Mouse (Mus musculus) midbrain, postnatal 0 days (tissue): ENCODE measurements around the gene Hapln3. TPM values are rescaled to one million over a fixed set of nuclear protein-coding genes. Genes with fewer than 3 reads are reported as not detected.
A peak's percentile ranks its signal among the peaks of the same experiment; 100 is the strongest.

ENCODE experiments used
- ATAC-seq: fragments of 200-750 bp; cut with Nextera tagmentation; 2 replicates; pipeline ENCODE4 v1.8.0; 2017; ENCODE audit warnings: moderate number of reproducible peaks, mild to moderate bottlenecking, moderate TSS enrichment, moderate library complexity; ENCODE audit not compliant: low FRiP score
- DNase-seq: peaks from one replicate; pipeline ENCODE4 v3.0.0-alpha.2; 2015; ENCODE audit warnings: low spot score
- H3K27ac ChIP-seq: fragments of 300-500 bp; sonication (generic); 2 replicates; pipeline ENCODE4 v1.5.1; 2014; ENCODE audit warnings: low read depth, mild to moderate bottlenecking, low read length, mixed read lengths
- H3K27me3 ChIP-seq: fragments of 300-500 bp; sonication (generic); 2 replicates; pipeline ENCODE4 v1.6.1; 2014; ENCODE audit warnings: low read length, control low read depth, mixed read lengths; ENCODE audit not compliant: insufficient read depth
- H3K36me3 ChIP-seq: fragments of 300-500 bp; sonication (generic); 2 replicates; pipeline ENCODE4 v1.6.1; 2014; ENCODE audit warnings: low read length, control low read depth, mixed read lengths; ENCODE audit not compliant: insufficient read depth
- H3K4me1 ChIP-seq: fragments of 300-500 bp; sonication (generic); 2 replicates; pipeline ENCODE4 v1.6.1; 2014; ENCODE audit warnings: mild to moderate bottlenecking, control low read depth, antibody characterized with exemption, low read length, mixed read lengths; ENCODE audit not compliant: insufficient read depth
- H3K4me2 ChIP-seq: fragments of 300-500 bp; sonication (generic); 2 replicates; pipeline ENCODE4 v1.6.1; 2014; ENCODE audit warnings: low read depth, mild to moderate bottlenecking, low read length, mixed read lengths; ENCODE audit not compliant: poor library complexity, severe bottlenecking
- H3K4me3 ChIP-seq: fragments of 300-500 bp; sonication (generic); 2 replicates; pipeline ENCODE4 v1.5.1; 2014; ENCODE audit warnings: low read depth, mild to moderate bottlenecking, low read length, moderate library complexity
- H3K9ac ChIP-seq: fragments of 300-500 bp; sonication (generic); replicated peaks from 2 replicates; pipeline ENCODE4 v1.6.1; 2014; ENCODE audit warnings: mild to moderate bottlenecking, low read length, moderate library complexity, mixed read lengths; ENCODE audit not compliant: poor library complexity, severe bottlenecking
- H3K9me3 ChIP-seq: fragments of 300-500 bp; sonication (generic); 2 replicates; pipeline ENCODE4 v1.6.1; 2016; ENCODE audit warnings: low read length, control low read depth
- CTCF ChIP-seq: IDR thresholded peaks from 2 replicates; pipeline ENCODE4 v1.5.1; 2016; ENCODE audit warnings: antibody characterized with exemption, mild to moderate bottlenecking
- WGBS: fragments of 180-500 bp; shearing (Covaris S2); extraction: QIAGEN DNeasy Blood & Tissue Kit; methylation state at CpG from one replicate; pipeline ENCODE4 v1.1.7; 2014; 5-methylcytosine and 5-hydroxymethylcytosine counted together
- polyA plus RNA-seq: library from polyadenylated mRNA; unstranded; fragments of >200 nt; fragmentation: Nextera tagmentation; extraction: Ambion mirVana; gene quantifications from 2 replicates; pipeline ENCODE4 v1.2.1, GENCODE M21; 2015
- total RNA-seq: library from RNA; depleted of rRNA; stranded (reverse); fragments of >200 nt; gene quantifications from 2 replicates; pipeline ENCODE4 v1.2.3, GENCODE M21; 2014; rRNA removed

Gene Hapln3
- total RNA-seq (4.9 and 7.9 TPM in 2 replicates), polyA plus RNA-seq (2.2 and 2.4 TPM in 2 replicates)

GRCm38 (mm10) chr7:79130843-79131444 is at the start of gene Hapln3:
Gene Hapln3 (minus strand): TSS chr7:79131018.
- no peak for TF ChIP-seq CTCF
- WGBS, result 6% methylated on average over 19 of the region's 19 CpGs
- Histone ChIP-seq H3K27ac (no peak within 1 kb of the TSS), H3K4me1 (peaks cover 4% of the 10 kb centered on the region; the same call in 1 of the 2 replicates), H3K4me2 (peak within 1 kb of the TSS; percentile 21), H3K36me3 (no peaks in the 10 kb centered on the region), H3K27me3 (no peaks in the 10 kb centered on the region; the same call in 1 of the 2 replicates), H3K9me3 (no peaks in the 10 kb centered on the region), H3K4me3 (peak within 1 kb of the TSS; percentile 19; the same call in 1 of the 2 replicates), H3K9ac (no peak within 1 kb of the TSS)
- DNase-seq (peak; percentile 24), ATAC-seq (0 out of 2 replicates have a peak, but pooled peaks have one; percentile 18)

GRCm38 (mm10) chr7:79173800-79174199 is 43.0 kb upstream of the Hapln3 start:
- WGBS, result 77% methylated on average over 3 of the region's 3 CpGs
- Histone ChIP-seq H3K9me3 (no peaks in the 10 kb centered on the region), H3K4me1 (no peaks in the 10 kb centered on the region), H3K27ac (no peak overlapping the region), H3K9ac (no peak overlapping the region), H3K36me3 (no peaks in the 10 kb centered on the region), H3K4me3 (no peak overlapping the region), H3K27me3 (no peaks in the 10 kb centered on the region), H3K4me2 (no peak overlapping the region)
- no peak for ATAC-seq
- DNase-seq, result no peak
- TF ChIP-seq CTCF, result no peak

GRCm38 (mm10) chr7:79171782-79172181 is 41.0 kb upstream of the Hapln3 start:
- Histone ChIP-seq H3K27ac (no peak overlapping the region), H3K36me3 (no peaks in the 10 kb centered on the region), H3K4me2 (no peak overlapping the region), H3K4me1 (no peaks in the 10 kb centered on the region), H3K9me3 (no peaks in the 10 kb centered on the region), H3K4me3 (no peak overlapping the region), H3K9ac (no peak overlapping the region), H3K27me3 (no peaks in the 10 kb centered on the region)
- no peak for TF ChIP-seq CTCF
- DNase-seq (no peak), ATAC-seq (no peak)
- 90% methylated on average over 1 of the region's 1 CpGs for WGBS

GRCm38 (mm10) chr7:79167006-79167562 is 36.3 kb upstream of the Hapln3 start:
- Histone ChIP-seq H3K27ac (no peak overlapping the region), H3K9me3 (no peaks in the 10 kb centered on the region), H3K27me3 (no peaks in the 10 kb centered on the region), H3K36me3 (no peaks in the 10 kb centered on the region), H3K9ac (no peak overlapping the region), H3K4me3 (no peak overlapping the region), H3K4me1 (no peaks in the 10 kb centered on the region), H3K4me2 (no peak overlapping the region)
- TF ChIP-seq CTCF, result no peak
- WGBS, result 48% methylated on average over 14 of the region's 14 CpGs
- no peak for ATAC-seq
- peak; percentile 6 for DNase-seq

GRCm38 (mm10) chr7:79159406-79159805 is 28.6 kb upstream of the Hapln3 start:
- H3K9ac ChIP-seq, result no peak overlapping the region
- H3K4me1 ChIP-seq, result no peaks in the 10 kb centered on the region
- ATAC-seq (no peak), DNase-seq (peak; percentile 6)
- no peak overlapping the region for H3K27ac ChIP-seq
- 88% methylated on average over 1 of the region's 1 CpGs for WGBS
- no peaks in the 10 kb centered on the region for H3K36me3 ChIP-seq
- H3K4me3 ChIP-seq, result no peak overlapping the region
- H3K9me3 ChIP-seq, result no peaks in the 10 kb centered on the region
- TF ChIP-seq CTCF, result no peak
- no peaks in the 10 kb centered on the region for H3K27me3 ChIP-seq
- no peak overlapping the region for H3K4me2 ChIP-seq

GRCm38 (mm10) chr7:79149522-79149921 is 18.7 kb upstream of the Hapln3 start:
- Histone ChIP-seq H3K27me3 (no peaks in the 10 kb centered on the region), H3K9ac (no peak overlapping the region), H3K36me3 (no peaks in the 10 kb centered on the region), H3K4me3 (peak overlapping the region; percentile 52; the same call in 1 of the 2 replicates), H3K4me1 (peaks cover 2% of the 10 kb centered on the region; the same call in 1 of the 2 replicates), H3K9me3 (no peaks in the 10 kb centered on the region), H3K4me2 (no peak overlapping the region), H3K27ac (no peak overlapping the region)
- no peak for TF ChIP-seq CTCF
- DNase-seq (no peak), ATAC-seq (no peak)
- 71% methylated on average over 6 of the region's 6 CpGs for WGBS
